Comparison of ENCODE assay signal across 9 mouse cellular contexts in the genomic region with DNA sequence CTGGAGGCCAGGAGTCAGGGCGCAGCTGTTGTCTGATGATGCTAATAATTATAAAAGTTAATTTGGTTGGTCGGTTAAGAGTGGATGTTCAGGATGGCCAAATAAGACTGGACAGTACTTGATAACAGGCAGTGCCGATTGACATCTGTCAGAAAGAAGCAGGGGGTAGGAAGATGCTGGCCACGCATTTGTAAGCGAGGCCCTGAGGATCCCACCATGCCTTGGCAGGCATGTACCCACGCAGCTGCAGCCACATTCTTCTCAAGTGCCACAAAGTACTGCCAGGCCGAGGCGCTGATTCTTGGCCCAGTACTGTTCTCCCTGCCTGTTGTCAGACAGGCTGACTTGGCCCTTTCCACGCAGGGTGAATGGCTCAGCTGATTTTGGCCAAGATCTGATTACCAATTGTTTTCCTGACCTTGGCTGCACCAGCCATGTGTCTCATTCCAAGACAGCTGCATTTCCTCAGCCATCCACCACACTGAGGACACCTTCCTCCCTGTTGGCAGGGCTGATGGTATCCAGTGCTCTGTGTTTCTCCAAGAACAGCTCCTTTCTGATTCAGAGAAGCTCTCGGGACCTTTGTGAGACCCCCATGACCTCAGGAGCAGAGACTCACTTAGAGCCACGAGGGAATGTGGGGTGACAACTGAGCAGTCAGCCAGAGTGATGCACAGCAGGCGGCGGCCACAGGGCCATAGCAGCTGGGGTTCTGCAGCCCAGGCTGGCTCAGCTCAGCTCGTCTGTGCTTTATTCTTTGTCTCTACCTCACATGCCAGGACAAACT. TPM values are rescaled to one million over a fixed set of nuclear protein-coding genes. Genes with fewer than 3 reads are reported as not detected.
DNase-seq lines count a peak whose midpoint lies in the region; ATAC-seq and TF ChIP-seq lines count a peak whose summit lies in the region.
"Had no signal": no experiment of that assay in that cellular context is flagged by ENCODE, and none has a peak within 500 bp of the region (broad histone marks: within the 10 kb centered on the region; RNA-seq: fewer than 3 reads in every experiment).

No protein-coding gene starts in this region.

- H3K9me3 ChIP-seq in heart, embryonic 11.5 days (replicated peaks; ENCODE audit: control insufficient read depth, low read length): no peaks in the 10 kb centered on the region
- H3K9me3 ChIP-seq in hindbrain, embryonic 12.5 days (replicated peaks): no peaks in the 10 kb centered on the region
- H3K9me3 ChIP-seq in midbrain, embryonic 14.5 days (ENCODE audit: control insufficient read depth, low read length): no peaks in the 10 kb centered on the region
- no peaks in the 10 kb centered on the region for H3K9me3 ChIP-seq in liver, postnatal 0 days (ENCODE audit: low read length)

- no peak for ATAC-seq in heart, embryonic 11.5 days (replicated peaks; ENCODE audit: insufficient number of reproducible peaks, low FRiP score, low TSS enrichment)
- ATAC-seq in hindbrain, embryonic 12.5 days (ENCODE audit: low FRiP score): peak; percentile 65
- ATAC-seq in midbrain, embryonic 14.5 days (ENCODE audit: low FRiP score, low TSS enrichment): peak; percentile 58; the same call in 1 of the 2 replicates
- no peak for ATAC-seq in liver, postnatal 0 days

- H3K27me3 ChIP-seq in heart, embryonic 11.5 days (ENCODE audit: control insufficient read depth, insufficient read depth, low read length): no peaks in the 10 kb centered on the region
- H3K27me3 ChIP-seq in hindbrain, embryonic 12.5 days: no peaks in the 10 kb centered on the region
- no peaks in the 10 kb centered on the region for H3K27me3 ChIP-seq in midbrain, embryonic 14.5 days (ENCODE audit: control insufficient read depth, insufficient read depth, low read length)
- H3K27me3 ChIP-seq in liver, postnatal 0 days (ENCODE audit: insufficient read depth, low read length): no peaks in the 10 kb centered on the region

- no peak overlapping the region for H3K4me3 ChIP-seq in heart, embryonic 11.5 days (ENCODE audit: low read depth, low read length)
- H3K4me3 ChIP-seq in hindbrain, embryonic 12.5 days: no peak overlapping the region
- no peak overlapping the region for H3K4me3 ChIP-seq in midbrain, embryonic 14.5 days (replicated peaks; ENCODE audit: low read depth, low read length)
- no peak overlapping the region for H3K4me3 ChIP-seq in liver, postnatal 0 days (ENCODE audit: low read depth, low read length)

- no peak overlapping the region for H3K9ac ChIP-seq in heart, embryonic 11.5 days (ENCODE audit: low read depth, low read length)
- no peak overlapping the region for H3K9ac ChIP-seq in hindbrain, embryonic 12.5 days
- H3K9ac ChIP-seq in midbrain, embryonic 14.5 days (replicated peaks; ENCODE audit: low read length): no peak overlapping the region
- no peak overlapping the region for H3K9ac ChIP-seq in liver, postnatal 0 days (replicated peaks)

- TF ChIP-seq CTCF in liver, postnatal 0 days (IDR thresholded peaks at IDR 0.05; ENCODE audit: low read depth): no peak

- WGBS in heart, embryonic 11.5 days (ENCODE audit: insufficient replicate concordance): 51% methylated on average over 14 of the region's 14 CpGs
- 36% methylated on average over 14 of the region's 14 CpGs for WGBS in hindbrain, embryonic 12.5 days
- whole genome bisulfite sequencing in midbrain, embryonic 14.5 days: 42% methylated on average over 14 of the region's 14 CpGs
- 73% methylated on average over 14 of the region's 14 CpGs for WGBS in liver, postnatal 0 days (ENCODE audit: insufficient replicate concordance)

- no peak for TF ChIP-seq EP300 in liver, postnatal 0 days (IDR thresholded peaks at IDR 0.05; ENCODE audit: low read depth)

- H3K4me2 ChIP-seq in heart, embryonic 11.5 days: no peak overlapping the region
- H3K4me2 ChIP-seq in hindbrain, embryonic 12.5 days (replicated peaks): no peak overlapping the region
- no peak overlapping the region for H3K4me2 ChIP-seq in midbrain, embryonic 14.5 days (ENCODE audit: low read length)
- no peak overlapping the region for H3K4me2 ChIP-seq in liver, postnatal 0 days (ENCODE audit: low read depth, low read length)

- no peak overlapping the region for H3K27ac ChIP-seq in heart, embryonic 11.5 days (ENCODE audit: low read depth, low read length)
- peak overlapping the region; percentile 79 for H3K27ac ChIP-seq in hindbrain, embryonic 12.5 days
- no peak overlapping the region for H3K27ac ChIP-seq in midbrain, embryonic 14.5 days (replicated peaks; ENCODE audit: low read depth, low read length)
- H3K27ac ChIP-seq in liver, postnatal 0 days (ENCODE audit: low read depth): no peak overlapping the region

- no peaks in the 10 kb centered on the region for H3K4me1 ChIP-seq in heart, embryonic 11.5 days (ENCODE audit: control insufficient read depth, insufficient read depth, low read length)
- peaks cover 19% of the 10 kb centered on the region for H3K4me1 ChIP-seq in hindbrain, embryonic 12.5 days
- 0 out of 2 replicates have a peak, but pooled peaks cover 5% of the 10 kb centered on the region for H3K4me1 ChIP-seq in midbrain, embryonic 14.5 days (ENCODE audit: control insufficient read depth, insufficient read depth, low read length)
- H3K4me1 ChIP-seq in liver, postnatal 0 days (ENCODE audit: insufficient read depth): no peaks in the 10 kb centered on the region

- no peaks in the 10 kb centered on the region for H3K36me3 ChIP-seq in heart, embryonic 11.5 days (ENCODE audit: control insufficient read depth, insufficient read depth, low read length)
- H3K36me3 ChIP-seq in hindbrain, embryonic 12.5 days: no peaks in the 10 kb centered on the region
- H3K36me3 ChIP-seq in midbrain, embryonic 14.5 days (ENCODE audit: control insufficient read depth, insufficient read depth, low read length): no peaks in the 10 kb centered on the region
- H3K36me3 ChIP-seq in liver, postnatal 0 days (replicated peaks; ENCODE audit: insufficient read depth, low read length): no peaks in the 10 kb centered on the region

- intact Hi-C loops in left cerebral cortex, postnatal 10 days (cut with DNase I): no loop called here

- peak; percentile 96 for DNase-seq in heart, adult 11 months
- DNase-seq in embryo, embryonic 11 days: peak; percentile 34
- DNase-seq in midbrain, embryonic 14.5 days: peak; percentile 32
- no peak for DNase-seq in spleen, postnatal 36 days (ENCODE audit: low spot score in 2 of 2)
- no peak for DNase-seq in left cerebral cortex, postnatal 10 days (ENCODE audit: extremely low spot score in 1 of 2, low spot score in 2 of 2)
- no peak for DNase-seq in liver, postnatal 0 days

RNA-seq across cellular contexts. Expression of a gene that starts 53.5 kb away (rescaled TPM):
- not detected in 2 replicates for polyA plus RNA-seq in heart, embryonic 11.5 days (2014; fragmentation: Nextera tagmentation; extraction: Ambion mirVana)
- polyA plus RNA-seq in hindbrain, embryonic 12.5 days (2016; fragmentation: Nextera tagmentation; extraction: Ambion mirVana): 7.0 and 8.5 TPM in 2 replicates
- polyA plus RNA-seq in midbrain, embryonic 14.5 days (2014; fragmentation: Nextera tagmentation; extraction: Ambion mirVana): 5.8 and 7.6 TPM in 2 replicates
- total RNA-seq in left cerebral cortex, postnatal 10 days (2021): 1 to 10 TPM; 3.2 to 3.6 TPM
- not detected in 2 replicates for polyA plus RNA-seq in liver, postnatal 0 days (2015; fragmentation: Nextera tagmentation; extraction: Ambion mirVana)
- total RNA-seq: common myeloid progenitor, adult 5-6 weeks had no signal

Comparison
In these comparisons a context has a peak if more than half of its experiments do, and no peak if none do; other contexts are left out.
1. DNase-seq: peak in heart, adult 11 months (single experiment), embryo, embryonic 11 days (single experiment) and midbrain, embryonic 14.5 days (single experiment); none in spleen, postnatal 36 days (0 of 2), left cerebral cortex, postnatal 10 days (0 of 2) and liver, postnatal 0 days (single experiment).
2. ATAC-seq: peak in hindbrain, embryonic 12.5 days (single experiment) and midbrain, embryonic 14.5 days (single experiment); none in heart, embryonic 11.5 days (single experiment) and liver, postnatal 0 days (single experiment).